Mouse (Mus musculus) liver, embryonic 14.5 days (tissue): ENCODE data around the gene Kidins220. TPM values are rescaled to one million over a fixed set of nuclear protein-coding genes. Genes with fewer than 3 reads are reported as not detected.

ENCODE experiments used
- ATAC-seq: fragments of 200-750 bp; cut with Nextera tagmentation; 2 replicates; pipeline ENCODE4 v1.8.0; 2017; ENCODE audit warnings: moderate number of reproducible peaks, mild to moderate bottlenecking, moderate library complexity; ENCODE audit not compliant: insufficient read depth
- DNase-seq, 3 experiments: peaks; one replicate each; pipeline ENCODE4 v3.0.0-alpha.2; 2012 to 2013; ENCODE audit warnings: low read depth in 3 of 3, low spot score in 3 of 3
- H3K27ac ChIP-seq: fragments of 300-500 bp; sonication (generic); 2 replicates; pipeline ENCODE4 v1.5.1; 2014; ENCODE audit warnings: moderate library complexity, mild to moderate bottlenecking, control low read depth, inconsistent platforms
- H3K27me3 ChIP-seq: fragments of 300-500 bp; sonication (generic); 2 replicates; pipeline ENCODE4 v1.6.1; 2014; ENCODE audit warnings: mild to moderate bottlenecking, low read length, moderate library complexity; ENCODE audit not compliant: control insufficient read depth, insufficient read depth
- H3K36me3 ChIP-seq: fragments of 300-500 bp; sonication (generic); replicated peaks from 2 replicates; pipeline ENCODE4 v1.6.1; 2014; ENCODE audit warnings: low read depth; ENCODE audit not compliant: control insufficient read depth, insufficient read depth
- H3K4me1 ChIP-seq, 2 experiments: fragments of 200-500 bp in 1 of 2; fragments of 300-500 bp in 1 of 2; sonication (generic) in 1 of 2; replicated peaks; 2 replicates each; pipeline ENCODE4 v1.6.1; 2012 to 2014; ENCODE audit warnings: antibody characterized with exemption in 1 of 2, inconsistent platforms in 1 of 2, low read length in 1 of 2; ENCODE audit not compliant: control insufficient read depth in 2 of 2, insufficient read depth in 2 of 2
- H3K4me2 ChIP-seq: fragments of 300-500 bp; sonication (generic); 2 replicates; pipeline ENCODE4 v1.6.1; 2014; ENCODE audit warnings: low read depth, mild to moderate bottlenecking, control low read depth, moderate library complexity
- H3K4me3 ChIP-seq, 2 experiments: fragments of 200-500 bp in 1 of 2; fragments of 300-500 bp in 1 of 2; sonication (generic) in 1 of 2; 2 replicates each; pipeline ENCODE4 v1.5.1; 2012 to 2014; ENCODE audit warnings: low read depth in 2 of 2, low read length in 2 of 2, mild to moderate bottlenecking in 2 of 2, control low read depth in 1 of 2, inconsistent platforms in 1 of 2, moderate library complexity in 1 of 2; ENCODE audit not compliant: insufficient read depth in 1 of 2
- H3K9ac ChIP-seq: fragments of 300-500 bp; sonication (generic); replicated peaks from 2 replicates; pipeline ENCODE4 v1.6.1; 2014; ENCODE audit warnings: mild to moderate bottlenecking, control low read depth, moderate library complexity
- H3K9me3 ChIP-seq: fragments of 300-500 bp; sonication (generic); 2 replicates; pipeline ENCODE4 v1.6.1; 2016; ENCODE audit warnings: low read length, mixed read lengths; ENCODE audit not compliant: control insufficient read depth
- CTCF ChIP-seq: IDR thresholded peaks from 2 replicates; pipeline ENCODE4 v1.5.1; 2016; ENCODE audit warnings: antibody characterized with exemption, low read depth, control low read depth
- EP300 ChIP-seq: IDR thresholded peaks from 2 replicates; pipeline ENCODE4 v1.6.1; 2016; ENCODE audit warnings: antibody characterized with exemption, low read depth
- WGBS: fragments of 180-500 bp; shearing (Covaris S2); extraction: QIAGEN DNeasy Blood & Tissue Kit; methylation state at CpG from one replicate; pipeline ENCODE4 v1.1.7; 2014; ENCODE audit not compliant: insufficient replicate concordance; 5-methylcytosine and 5-hydroxymethylcytosine counted together
- polyA plus RNA-seq, 2 experiments: library from polyadenylated mRNA; depleted of rRNA in 1 of 2; stranded (reverse) in 1 of 2; unstranded in 1 of 2; fragments of >200 nt; fragmentation: Nextera tagmentation in 1 of 2; extraction: Ambion mirVana in 1 of 2; gene quantifications; 2 replicates each; pipeline versions ENCODE4 v1.2.1 to v1.2.3; 2012 to 2014

The Kidins220 gene
- polyA plus RNA-seq, 2 experiments = 7.9 to 9.4 TPM

GRCm38 (mm10) chr12:25093241-25093774 lies 118.6 kb downstream of the Kidins220 start:
- no peak for DNase-seq
- no peak overlapping the region for H3K27ac ChIP-seq

DNA sequence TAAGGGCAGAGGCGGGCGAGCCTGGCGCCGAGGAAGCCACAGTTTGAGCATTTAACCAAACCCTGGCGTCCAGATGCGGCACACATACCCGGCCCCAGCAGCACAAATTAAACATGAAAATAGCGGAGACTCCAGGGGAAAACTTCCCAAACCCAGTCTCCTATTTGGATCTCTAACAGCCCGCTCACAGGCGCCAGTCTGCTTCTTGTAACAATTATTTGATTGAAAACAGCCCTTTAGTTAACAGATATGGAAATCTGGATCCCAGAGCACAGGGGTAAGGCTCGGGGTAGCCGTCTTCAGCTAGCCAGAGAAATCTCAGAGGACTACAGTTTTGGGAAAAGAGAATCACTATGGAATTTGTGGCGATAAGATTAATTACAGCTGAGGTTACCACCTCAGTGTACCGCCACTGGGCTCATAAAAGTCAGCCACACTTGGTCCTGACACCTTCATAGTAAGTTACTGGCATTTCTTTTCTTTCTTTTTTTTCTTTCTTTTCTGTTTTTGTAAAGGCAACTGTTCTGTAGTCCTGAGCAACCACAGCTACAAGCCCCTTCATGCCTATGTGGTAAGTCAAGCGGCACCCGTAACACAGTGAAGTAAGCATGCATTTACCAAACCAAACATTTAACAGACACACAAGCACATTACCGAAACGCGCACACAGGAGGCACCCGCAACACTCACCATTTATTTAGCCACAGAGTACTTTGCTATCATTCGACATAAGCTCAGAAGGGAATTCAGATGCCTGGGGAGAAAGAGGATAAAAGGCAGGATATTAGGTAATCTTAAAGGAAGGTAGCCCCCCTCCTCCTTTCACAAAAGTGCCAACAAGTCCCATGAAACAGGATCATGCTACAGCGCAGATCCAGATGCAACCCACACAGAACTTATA lies 120.1 kb downstream of the Kidins220 start:
- Histone ChIP-seq H3K36me3 (no peaks in the 10 kb centered on the region), H3K4me1 (no peaks in the 10 kb centered on the region), H3K9ac (peak overlapping the region; percentile 49), H3K4me2 (peak overlapping the region; percentile 69), H3K27ac (no peak overlapping the region), H3K27me3 (peaks cover 71% of the 10 kb centered on the region), H3K9me3 (no peaks in the 10 kb centered on the region), H3K4me3 (peak overlapping the region; percentile 49 to 77)
- ATAC-seq (no peak), DNase-seq (no peak)
- TF ChIP-seq CTCF = no peak
- TF ChIP-seq EP300 = no peak
- WGBS = 3% methylated on average over 22 of the region's 22 CpGs

More at GRCm38 (mm10) chr12:25093241-25093774, 118.6 kb downstream of the Kidins220 start:
- no peak for ATAC-seq
- Histone ChIP-seq H3K9ac (no peak overlapping the region), H3K4me3 (peak overlapping the region; percentile 3 to 30; a peak in 2 of 4 replicates), H3K4me2 (peak overlapping the region; percentile 47), H3K9me3 (no peaks in the 10 kb centered on the region), H3K27me3 (peaks cover 55% of the 10 kb centered on the region), H3K4me1 (no peaks in the 10 kb centered on the region), H3K36me3 (no peaks in the 10 kb centered on the region)
- TF ChIP-seq CTCF (no peak), EP300 (no peak)
- WGBS = 36% methylated on average over 11 of the region's 11 CpGs

DNA sequence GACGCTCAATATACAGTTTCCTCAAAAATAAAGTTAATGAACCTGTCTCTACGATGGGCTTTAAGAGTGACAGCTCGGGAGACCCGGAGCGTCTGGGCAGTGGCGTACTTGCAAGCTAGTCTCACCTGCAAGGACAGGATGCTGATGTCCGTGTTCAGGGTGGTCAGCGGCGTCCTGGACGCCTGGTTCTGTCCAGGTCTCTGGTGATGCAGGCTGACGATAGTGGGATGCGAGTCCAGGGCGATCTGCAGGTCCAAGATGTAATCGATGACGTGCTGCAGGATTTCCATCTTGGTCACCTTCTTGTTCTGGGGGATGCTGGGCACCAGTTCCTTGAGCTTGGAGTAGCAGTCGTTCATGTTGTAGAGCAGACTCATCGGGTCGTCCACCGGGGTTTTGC lies 120.8 kb downstream of the Kidins220 start:
- Histone ChIP-seq H3K36me3 (no peaks in the 10 kb centered on the region), H3K4me2 (peak overlapping the region; percentile 69), H3K9me3 (no peaks in the 10 kb centered on the region), H3K9ac (peak overlapping the region; percentile 48), H3K27me3 (peaks cover 78% of the 10 kb centered on the region), H3K4me1 (no peaks in the 10 kb centered on the region), H3K4me3 (peak overlapping the region; percentile 49 to 77), H3K27ac (no peak overlapping the region)
- ATAC-seq (no peak), DNase-seq (no peak)
- no peak for TF ChIP-seq CTCF
- WGBS = 0% methylated on average over 19 of the region's 19 CpGs

GRCm38 (mm10) chr12:25095974-25096639 lies 121.4 kb downstream of the Kidins220 start:
- H3K9ac ChIP-seq = peak overlapping the region; percentile 48; the same call in 1 of the 2 replicates
- peaks cover 83% of the 10 kb centered on the region for H3K27me3 ChIP-seq
- no peak overlapping the region for H3K27ac ChIP-seq
- H3K4me2 ChIP-seq = peak overlapping the region; percentile 69
- TF ChIP-seq CTCF (0 out of 2 replicates have a peak, but pooled peaks have one; percentile 3), EP300 (no peak)
- under 1% methylated on average over 41 of the region's 41 CpGs for WGBS
- H3K4me3 ChIP-seq = peak overlapping the region; percentile 49 to 77
- H3K36me3 ChIP-seq = no peaks in the 10 kb centered on the region
- no peaks in the 10 kb centered on the region for H3K4me1 ChIP-seq
- H3K9me3 ChIP-seq = no peaks in the 10 kb centered on the region
- DNase-seq (peak; percentile 73 to 80 (median 77)), ATAC-seq (peak; percentile 77)

GRCm38 (mm10) chr12:25096640-25097051 lies 121.9 kb downstream of the Kidins220 start:
- Histone ChIP-seq H3K36me3 (no peaks in the 10 kb centered on the region), H3K9ac (0 out of 2 replicates have a peak overlapping the region, but pooled peaks have one; percentile 7), H3K27me3 (peaks cover 89% of the 10 kb centered on the region), H3K9me3 (no peaks in the 10 kb centered on the region), H3K27ac (peak overlapping the region; percentile 3; the same call in 1 of the 2 replicates), H3K4me3 (peak overlapping the region; percentile 49 to 77), H3K4me1 (0 out of 4 replicates have a peak, but pooled peaks cover 0 to 2% of the 10 kb centered on the region in 2 experiments), H3K4me2 (peak overlapping the region; percentile 69)
- ATAC-seq (no peak), DNase-seq (no peak)
- 3% methylated on average over 15 of the region's 15 CpGs for WGBS
- TF ChIP-seq EP300 (no peak), CTCF (no peak)
